Mouse (Mus musculus) E14TG2a.4 (cell line): ENCODE data around the gene Hmcn2.

Experiments used
- CTCF ChIP-seq: conservative IDR thresholded peaks from 2 replicates; pipeline ENCODE4 v1.5.1; 2014; ENCODE audit warnings: low read length
- NANOG ChIP-seq: IDR thresholded peaks from 2 replicates; pipeline ENCODE4 v1.6.1; 2014; ENCODE audit warnings: borderline replicate concordance, low read length, mixed read lengths

DNA sequence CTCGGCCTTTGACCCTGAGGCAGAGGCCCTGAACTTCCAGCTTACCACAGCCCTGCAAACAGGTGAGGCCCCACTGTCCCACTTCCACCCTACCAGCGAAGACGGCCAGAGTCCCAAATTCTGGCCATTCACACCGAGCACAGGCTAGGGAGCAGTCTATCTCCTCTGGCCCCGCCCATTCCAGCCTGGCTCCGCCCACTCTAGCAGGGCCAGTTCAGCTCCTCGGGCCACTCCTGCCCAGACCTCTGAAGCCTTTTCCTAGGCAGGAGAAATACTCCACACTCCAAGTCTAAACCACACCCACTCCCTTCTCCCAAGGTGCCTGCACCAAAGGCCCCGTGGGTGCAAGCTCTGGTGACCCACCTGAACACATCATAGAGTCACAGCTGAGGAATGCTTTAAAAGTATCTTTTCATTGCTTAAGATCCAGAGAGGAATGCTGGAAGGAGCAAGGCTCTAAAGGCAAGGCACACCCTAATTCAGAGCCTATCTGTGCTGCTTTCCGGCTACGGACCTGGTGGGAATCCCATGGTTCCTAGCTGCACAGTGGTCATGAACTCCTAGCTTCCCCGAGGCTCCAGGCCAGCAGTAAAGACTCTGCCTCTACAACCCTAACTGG, 139.5 kb downstream of the Hmcn2 start:
- no peak for TF ChIP-seq CTCF
- no peak for TF ChIP-seq NANOG
